Mouse (Mus musculus) thymus, postnatal 14 days (tissue): ENCODE measurements at regions not wholly inside any gene's neighbourhood (a gene's known extent, or its start where the extent isn't known, plus 50 kb on each side); places are given as distances from the start of the nearest gene placed in this dataset.
A peak's percentile ranks its signal among the peaks of the same experiment; 100 is the strongest.

Source experiments
- DNase-seq: peaks from one replicate; pipeline ENCODE4 v3.0.0; 2021

DNA sequence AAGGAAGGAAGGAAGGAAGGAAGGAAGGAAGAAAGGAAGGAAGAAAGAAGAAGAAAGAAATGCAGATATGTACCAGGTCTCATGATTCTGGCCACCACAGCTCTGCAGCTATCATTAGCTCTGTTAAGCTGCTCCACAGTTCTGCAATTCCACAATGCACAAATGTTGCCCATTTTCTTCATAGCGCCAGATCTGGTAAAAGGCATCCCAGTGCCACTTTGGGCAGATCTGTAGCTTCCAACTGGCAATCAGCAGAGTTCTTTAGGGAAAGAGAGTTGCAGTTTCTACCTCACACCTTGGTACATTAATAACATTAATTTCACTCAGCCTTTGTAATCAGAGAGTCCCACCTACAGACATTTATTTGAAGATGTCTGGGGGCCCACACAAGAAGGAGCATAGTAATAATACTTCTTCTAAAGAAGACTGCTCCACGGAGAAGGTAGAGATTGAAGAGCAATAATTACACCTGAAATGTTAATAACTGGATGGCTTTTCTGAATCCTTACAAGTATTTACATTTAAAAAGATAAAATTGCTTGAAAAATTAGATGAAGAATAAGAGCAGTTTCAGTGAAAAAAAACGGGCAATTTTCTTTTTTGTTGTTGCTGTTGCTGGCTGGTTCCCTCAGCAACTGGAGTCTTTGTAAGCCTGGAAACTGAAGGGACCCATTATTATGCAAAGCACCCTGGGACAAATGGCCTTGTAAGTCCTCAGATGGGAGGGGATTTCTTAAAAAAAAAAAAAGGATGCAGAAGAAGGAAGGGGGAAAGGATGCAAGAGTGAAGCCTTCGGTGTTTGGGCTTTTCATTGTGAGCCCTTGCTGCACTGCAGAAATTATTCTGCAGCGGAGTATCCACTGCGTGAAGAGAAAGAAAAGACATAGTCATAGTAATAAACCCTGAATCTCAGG, 418.1 kb upstream of the Nr5a2 start:
- DNase-seq, result no peak

DNA sequence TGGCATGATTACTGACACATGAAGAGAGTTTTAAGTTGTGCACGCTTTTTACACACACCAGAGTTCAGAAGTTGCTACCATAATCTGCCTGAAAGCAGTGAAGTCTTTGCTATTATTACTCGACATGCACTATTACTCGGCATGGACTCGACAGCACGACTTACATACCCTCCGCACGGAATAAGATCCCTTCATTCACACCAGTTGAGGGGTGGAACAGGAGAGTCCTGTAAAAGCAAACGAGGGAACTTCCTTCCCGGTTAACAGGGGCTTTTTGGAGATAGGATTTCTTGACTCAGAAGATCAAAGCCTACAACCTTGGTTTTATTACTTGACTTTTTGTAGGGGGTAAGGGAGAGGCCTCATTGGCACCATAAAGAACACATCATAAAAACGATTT, 416.4 kb upstream of the Nr5a2 start:
- no peak for DNase-seq

DNA sequence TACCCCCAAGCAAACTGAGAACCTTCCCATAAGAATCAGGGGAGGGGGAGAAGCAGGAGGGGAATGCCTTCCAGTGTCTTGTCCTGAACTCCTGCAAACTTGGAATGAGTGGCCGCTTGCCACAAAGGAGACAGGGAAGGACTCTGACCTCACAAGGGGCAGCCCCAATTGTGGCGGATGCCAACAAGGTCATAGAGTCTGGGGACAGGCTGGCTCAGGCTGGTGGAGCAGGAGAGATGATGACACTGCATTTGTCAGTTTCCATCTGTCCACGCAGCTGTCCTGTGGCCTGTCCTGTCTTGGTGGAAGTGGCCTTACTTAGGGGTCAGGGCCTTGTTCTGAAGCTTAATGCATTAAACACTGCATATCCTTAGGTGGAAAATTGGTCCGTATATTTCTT, 414.4 kb upstream of the Nr5a2 start:
- no peak for DNase-seq

DNA sequence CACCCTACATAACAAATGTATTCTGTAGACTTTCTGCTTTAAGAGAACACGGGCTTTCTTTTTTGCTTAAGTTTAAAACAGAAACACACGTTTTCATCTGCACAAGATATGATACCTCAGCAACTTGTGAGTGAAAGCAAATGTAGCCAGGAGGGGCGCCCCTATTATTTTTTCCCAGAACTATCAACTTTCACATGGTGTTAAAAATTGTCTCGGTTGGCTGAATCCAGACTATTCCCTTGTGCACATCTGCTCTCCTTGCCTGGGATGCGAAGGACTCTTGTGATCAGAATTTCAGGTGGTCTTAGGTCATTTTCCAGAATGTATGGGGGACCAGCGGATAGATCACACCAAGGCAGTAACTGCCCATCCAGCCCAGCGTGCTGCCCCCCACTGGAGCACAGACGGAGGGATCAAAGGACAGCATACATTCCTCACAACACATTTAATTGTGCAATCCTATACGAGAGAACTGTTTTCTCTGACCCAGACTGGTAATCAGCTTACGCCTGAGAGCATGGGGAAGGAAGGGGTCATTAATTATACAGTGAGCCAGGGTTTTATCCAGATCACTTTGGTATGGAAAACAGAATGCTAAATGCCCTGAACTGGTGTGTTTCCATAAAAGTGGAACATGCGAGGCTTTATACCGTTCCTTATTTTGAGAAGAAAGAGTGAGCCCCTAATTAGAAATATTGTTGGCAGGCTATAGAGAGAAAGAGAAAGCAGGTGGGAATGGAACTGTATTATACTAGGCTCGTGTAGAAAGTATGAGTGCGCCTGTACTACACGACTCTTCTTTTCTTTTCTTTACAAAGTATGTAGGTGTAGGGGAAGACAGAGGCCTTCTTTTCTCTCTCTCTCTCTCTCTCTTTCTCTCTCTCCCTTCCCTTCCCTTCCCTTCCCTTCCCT, 413.5 kb upstream of the Nr5a2 start:
- no peak for DNase-seq

DNA sequence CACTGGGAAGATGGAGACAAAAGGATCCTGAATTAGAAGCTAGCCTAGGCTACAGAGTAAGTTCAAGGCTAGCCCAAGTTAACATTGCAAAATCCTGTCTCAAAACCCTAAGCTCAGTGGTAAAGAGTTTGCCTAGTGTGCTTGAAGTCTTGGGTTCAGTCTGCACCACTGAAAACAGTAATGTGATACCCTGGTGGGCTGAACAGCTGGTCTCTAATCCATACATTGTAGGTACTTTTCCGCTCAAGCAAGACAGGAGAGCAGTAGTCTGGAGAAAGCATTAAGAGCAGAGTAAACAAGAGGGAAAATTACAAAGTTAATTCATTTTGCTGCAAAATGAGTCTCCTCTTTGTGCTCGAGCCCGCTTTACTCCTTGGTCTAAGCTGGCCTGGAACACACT, 412.0 kb upstream of the Nr5a2 start:
- DNase-seq, result no peak

DNA sequence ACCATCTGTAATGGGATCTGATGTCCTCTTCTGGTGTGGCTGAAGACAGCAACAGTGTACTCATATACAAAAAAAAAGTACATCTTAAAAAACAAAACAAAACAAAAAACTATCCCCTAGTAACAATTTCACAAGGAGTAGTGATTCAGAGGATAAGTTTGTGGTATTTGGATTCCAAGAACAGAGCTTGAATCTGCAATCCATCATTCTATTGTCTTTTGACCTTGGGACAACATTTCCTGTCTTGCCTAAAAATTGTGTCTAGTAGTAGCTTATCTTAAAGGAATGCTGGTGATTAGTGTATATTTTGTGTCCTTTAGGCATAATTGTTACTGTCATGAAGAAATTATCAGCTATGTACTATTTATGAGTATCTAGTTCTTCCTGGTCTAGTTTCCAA, 404.1 kb upstream of the Nr5a2 start:
- no peak for DNase-seq

DNA sequence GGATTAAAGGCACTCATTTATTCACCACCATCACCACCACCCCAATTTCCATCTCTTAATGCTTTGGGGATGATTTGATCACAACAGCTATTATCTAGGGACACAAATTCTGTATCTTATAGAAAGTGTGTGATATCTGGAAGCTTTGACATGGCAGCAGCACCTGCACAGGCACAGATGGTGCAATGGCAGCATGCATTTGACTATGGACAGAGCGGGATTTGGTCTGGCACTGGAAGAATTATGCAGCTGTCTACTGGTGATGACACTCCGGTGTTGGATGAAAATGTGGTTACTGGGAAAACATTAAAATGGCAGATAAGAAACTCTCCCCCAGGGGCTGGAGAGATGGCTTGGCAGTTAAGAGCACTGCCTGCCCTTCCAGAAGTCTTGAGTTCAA, 403.7 kb upstream of the Nr5a2 start:
- DNase-seq, result no peak

DNA sequence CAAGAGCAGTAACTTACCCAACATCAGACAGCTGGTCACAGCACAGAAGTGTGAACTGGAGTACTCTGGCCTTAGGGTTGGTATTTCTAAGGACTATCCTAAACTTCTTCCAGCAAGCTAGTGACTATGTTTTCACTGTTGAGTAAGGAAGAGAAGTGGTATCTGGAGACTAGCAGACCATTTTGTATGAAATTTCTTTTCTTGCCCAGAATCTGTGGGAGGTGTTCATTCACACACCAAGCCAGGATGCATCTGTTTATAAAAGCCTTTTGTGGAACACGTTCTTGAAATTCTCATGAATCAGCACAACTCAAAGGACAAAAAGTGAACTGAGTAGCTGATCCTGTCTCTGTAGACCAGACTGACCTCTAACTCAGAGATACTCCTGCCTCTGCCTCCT, 403.3 kb upstream of the Nr5a2 start:
- no peak for DNase-seq

DNA sequence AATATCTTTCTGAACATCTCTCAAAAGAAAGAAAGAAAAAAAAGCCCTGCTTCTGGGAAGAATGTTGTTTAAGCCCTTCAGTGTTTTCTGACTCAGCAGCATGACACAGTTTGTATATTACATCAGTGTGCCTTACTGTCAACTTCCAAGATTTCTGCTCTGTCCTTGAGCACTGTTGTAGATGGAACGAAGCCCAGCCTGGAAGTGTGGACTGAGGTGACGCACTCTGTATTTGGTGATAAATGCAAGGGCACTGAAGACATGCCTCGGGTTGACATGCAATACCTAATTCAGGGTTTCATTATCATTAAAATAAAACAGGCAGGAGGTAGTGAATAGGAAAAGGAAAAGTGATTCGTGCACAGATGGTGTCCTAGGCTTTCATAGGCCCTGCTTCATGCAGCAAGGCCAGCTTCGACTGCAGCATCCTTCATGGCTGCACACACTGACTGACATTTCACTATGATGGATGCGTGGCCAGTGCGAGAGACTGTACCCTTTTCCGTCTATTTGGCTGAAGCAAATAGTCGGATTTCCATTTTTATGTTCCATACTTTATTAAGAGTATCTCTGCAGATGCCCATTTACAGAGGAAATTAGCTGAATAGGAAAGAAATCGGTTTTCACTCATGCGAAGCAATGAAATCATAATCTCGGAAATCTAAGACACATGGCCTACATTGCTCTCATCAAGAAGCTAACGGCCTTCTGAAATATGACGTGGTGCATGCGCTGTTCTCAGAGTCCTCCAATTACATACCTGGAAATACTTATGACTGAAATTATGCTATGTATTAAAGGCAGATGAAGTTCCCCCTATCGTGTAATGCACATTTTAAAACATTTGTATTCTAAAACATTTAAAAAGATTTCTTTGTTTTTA, 400.7 kb upstream of the Nr5a2 start:
- DNase-seq, result no peak

DNA sequence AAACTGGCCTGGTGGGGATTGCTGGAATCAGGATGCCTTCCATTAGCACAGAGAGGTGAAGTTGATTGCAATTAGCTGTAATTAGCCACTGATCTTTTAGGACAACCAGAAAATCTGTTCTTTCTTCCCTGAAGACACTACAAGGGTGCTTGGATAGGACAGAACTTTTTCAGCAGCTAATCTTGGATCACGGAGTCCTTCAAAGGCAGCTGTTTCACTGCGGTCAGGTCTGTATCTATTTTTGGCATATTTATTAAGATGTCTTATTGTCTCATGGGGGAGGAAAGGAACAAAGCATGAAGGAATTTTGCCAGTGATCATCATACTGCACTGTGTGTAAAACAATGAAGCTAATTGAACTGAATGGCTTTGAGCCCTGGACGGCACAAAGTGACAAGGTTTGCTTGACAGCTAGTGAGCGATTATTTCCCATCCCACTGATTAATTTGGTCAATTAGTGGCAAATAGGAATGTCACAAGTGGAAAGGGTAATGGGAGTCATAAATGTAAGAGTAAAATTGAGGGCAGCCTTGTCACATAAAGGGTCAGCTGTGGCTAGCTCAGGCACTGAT, 395.8 kb upstream of the Nr5a2 start:
- DNase-seq, result no peak

DNA sequence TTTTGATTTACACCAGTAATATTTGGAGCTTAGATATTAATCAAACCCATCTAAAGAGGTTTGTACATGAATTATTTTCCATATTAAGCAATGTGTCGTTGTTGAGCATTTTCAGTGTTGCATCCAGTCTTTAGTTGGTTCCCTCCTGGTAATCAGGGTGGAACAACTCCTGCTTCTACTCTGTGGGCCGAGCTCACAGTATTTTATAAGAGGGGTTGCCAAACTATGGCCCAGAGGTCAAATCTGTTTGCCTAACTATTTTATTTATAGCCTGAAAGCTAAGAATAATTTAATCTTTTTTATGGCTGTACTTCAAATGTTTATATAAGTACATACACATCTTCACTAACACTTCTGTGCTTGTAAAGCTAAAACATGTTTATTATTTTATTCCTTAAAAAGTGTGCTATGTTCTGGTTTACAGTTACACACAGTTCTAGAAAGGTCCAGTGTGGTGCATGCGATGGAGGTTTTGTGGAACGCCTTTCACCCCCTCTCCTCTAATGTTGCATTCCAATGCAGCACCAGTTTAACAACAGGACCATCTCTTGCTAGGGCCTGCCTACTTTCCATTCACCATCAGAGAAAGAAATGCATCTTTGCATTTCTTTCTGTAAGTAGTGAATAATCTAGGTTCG, 392.3 kb upstream of the Nr5a2 start:
- no peak for DNase-seq

DNA sequence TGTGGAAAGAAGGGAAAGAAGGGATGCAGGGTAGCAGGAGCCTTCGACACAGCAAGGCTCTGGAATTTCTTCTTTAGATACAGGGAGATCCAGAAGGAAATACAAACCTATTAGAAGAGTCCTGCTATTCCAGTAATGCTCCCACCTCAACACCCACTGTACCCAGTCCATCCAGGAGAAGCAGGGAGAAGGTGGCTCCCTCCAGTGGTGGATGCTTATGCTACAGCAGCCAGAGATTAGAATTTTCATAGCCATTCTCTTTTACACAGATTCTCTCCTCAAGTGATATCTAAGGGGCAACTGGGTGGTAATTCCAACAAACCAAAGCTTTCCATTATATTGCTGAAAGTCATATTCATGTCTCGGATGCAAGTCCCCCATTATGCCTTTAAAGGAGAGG, 373.9 kb upstream of the Nr5a2 start:
- DNase-seq, result no peak

DNA sequence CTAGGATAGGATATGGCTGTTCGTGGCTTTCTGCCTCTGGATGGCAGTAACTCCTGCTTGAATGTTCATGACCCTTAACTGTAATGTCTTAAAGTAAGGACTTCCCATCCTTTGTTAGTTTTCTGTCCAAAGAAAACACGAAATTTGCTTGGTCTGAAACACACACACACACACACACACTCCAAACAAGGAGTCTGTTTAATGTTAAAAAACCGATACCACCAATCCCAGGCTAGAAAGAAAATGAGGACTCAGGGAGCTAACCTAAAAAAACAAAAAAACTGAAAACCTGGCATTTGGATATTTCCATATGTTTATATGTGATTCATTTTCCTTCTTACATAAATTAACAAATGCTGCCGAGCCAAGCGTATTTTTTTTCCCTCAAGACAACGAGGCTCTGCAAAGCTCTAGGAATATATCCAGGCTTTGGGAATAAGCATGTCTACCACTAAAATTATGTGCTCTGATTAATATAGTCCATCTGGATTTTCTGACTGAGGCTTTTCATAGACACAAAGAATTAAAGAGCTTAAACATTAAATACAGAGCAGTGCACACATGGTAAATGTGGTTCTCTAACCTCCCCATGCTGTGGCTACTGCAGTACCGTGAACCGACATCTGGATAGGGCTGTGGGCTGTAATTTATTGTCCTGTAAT, 372.0 kb upstream of the Nr5a2 start:
- peak; percentile 48 for DNase-seq

DNA sequence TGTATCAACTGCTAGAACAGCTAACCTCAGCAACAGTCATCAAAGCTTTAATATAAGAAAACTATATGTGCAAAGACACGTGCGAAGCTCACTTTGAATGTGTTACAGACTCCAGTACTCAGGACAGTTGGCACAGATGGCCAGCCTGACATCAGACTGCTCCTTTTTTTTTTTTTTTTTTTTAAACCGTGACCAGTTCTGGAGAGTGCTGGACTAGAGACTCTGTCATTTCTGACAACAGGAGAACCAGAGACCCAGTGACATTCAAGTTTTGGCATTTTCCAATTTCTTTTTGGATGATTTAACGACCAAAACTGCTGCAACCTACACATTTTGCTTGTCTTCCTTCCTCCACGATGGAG, 371.5 kb upstream of the Nr5a2 start:
- DNase-seq, result no peak

DNA sequence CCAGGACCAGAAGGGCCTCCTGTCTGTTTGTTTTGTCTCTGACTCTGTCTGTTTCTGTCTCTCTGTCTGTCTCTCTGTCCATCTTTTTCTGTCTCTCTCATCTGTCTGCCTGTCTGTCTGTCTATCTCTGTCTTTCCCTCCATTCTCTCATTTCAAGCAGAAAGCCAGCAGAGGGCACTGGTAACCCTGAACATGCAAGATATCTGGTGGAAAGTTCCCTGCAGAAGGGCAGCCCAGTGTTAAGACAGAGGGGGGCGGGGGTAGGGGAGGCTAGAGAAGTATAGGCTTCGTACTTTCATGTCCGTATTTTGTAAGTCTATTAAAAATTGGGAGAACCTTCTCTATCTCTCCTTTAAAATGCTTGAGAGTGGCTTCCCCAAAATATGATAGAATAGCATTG, 370.4 kb upstream of the Nr5a2 start:
- peak; percentile 86 for DNase-seq

DNA sequence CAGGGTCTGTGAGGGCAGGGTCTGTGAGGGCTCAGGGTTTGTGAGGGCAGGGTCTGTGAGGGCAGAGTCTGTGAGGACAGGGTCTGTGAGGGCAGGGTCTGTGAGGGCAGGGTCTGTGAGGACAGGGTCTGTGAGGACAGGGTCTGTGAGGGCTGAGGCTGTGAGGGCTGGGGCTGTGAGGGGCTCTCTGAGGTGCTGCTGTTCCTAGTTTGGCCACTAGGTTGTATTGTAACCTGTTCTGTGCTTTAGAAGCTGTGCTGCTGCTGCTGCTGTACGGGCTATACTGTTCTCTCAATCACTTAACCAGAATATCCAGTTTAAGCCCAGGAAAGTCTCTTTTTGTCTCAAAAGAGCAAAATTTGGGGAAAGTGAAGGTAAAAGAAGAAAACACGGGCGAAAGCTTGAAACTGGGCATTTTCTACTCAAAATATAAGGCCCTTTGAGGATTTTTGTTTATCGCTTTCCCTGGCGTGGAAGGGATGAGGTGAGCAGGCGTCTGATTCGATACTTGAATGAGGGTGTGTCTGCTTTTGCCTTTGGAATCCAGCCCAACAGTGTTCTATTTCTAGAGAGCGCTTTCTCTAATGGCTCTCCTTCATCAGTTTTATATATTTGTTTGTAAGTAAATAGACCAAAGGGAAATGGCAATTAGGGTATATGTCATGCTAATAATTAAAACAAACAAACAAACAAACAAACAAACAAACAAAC, 363.8 kb upstream of the Nr5a2 start:
- peak; percentile 79 for DNase-seq

DNA sequence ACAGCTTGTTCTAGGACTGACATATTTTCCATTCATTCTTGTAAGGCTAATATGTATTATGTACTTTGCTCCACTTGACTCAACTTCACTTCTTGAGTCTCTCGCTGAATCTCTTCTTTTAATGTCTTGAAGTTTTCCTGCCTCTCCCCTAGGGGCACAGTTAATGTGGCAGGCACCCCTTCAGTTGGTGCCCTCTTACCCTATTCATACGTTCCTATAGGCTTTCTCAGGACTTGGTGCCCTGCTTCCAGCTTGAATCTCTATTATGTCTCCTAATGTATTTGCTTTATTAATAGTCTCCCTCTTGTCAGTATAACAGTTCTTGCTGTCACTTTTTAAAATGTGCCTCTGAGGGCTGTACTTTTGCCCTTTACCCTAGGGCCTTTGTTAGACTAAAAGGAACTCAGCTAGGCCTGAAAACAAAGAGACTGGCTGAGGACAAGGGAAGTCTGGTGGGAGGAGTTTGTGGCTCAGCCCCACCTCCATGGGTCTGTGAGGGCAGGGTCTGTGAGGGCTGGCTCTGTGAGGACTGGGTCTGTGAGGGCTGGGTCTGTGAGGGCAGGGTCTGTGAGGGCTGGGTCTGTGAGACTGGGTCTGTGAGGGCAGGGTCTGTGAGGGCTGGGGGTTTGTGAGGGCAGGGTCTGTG, 362.9 kb upstream of the Nr5a2 start:
- peak; percentile 61 for DNase-seq

DNA sequence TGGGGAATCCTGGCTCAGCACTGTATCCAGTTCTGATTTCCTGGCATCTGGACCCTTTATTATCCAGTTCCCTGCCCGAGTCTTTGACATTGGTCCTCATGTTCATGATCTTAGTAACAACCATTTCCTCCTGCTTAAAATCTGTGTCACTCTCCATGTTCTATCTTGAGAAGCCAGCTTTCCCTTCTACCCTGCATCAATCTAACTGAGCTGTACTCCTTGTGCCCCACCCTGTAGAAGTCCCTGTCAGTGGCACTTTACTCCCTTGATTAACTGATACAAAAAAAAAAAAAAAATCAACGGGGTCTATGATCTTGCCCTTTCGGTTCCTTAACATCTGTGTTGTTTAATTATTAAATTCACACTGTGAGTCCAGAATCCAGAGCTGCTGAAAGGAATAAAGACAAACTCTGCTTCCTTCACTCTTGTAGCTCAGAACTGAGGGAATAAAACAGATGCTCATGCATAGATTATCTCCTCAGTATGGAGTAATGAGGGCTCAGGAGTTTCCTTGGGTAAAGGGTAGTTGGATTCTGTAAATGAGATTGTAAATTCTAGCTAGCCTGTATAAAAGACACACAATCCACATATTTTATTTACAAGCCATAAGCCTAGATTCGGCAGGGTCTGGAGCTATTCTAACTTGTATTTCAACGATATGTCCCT, 342.6 kb upstream of the Nr5a2 start:
- no peak for DNase-seq

DNA sequence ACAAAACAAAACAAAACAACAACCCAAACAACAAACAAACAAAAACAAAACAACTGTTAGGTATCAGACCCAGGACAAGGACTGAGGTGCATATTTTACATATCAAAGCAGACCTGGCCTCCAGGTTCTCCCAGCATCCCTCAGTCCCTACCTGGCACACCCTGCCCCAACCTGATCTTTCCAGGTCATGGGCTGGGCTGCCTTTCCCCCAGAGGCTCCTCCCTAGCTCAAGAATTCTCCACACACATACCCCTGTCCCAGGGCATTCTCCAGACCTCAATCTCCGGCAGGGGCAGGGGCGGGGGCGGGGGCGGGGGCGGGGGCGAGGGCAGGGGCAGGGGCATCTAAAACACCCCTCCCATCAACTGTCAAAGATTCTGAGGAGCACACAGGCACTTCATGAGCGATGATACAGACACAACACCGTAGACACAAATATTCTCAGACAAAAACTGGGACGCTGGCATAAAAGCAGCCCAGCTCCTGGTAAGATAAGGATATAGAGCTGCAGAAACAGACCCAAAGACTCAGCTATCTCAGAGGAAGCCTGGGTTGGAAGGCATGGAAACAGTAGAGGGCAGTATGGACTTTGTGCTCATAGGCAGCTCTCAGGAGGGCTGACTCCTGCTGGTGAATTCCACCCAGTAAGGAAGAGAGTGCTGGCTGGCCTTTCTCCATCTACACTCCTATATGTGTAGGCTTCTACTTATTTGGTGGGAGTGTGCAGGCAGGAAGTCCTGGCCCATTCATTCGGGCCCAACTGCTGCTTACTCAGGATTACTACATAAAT, 337.7 kb upstream of the Nr5a2 start:
- peak; percentile 40 for DNase-seq
